Mouse (Mus musculus) cerebellum, adult 8-10 months (tissue): ENCODE data around the gene Appl2.

Experiments used
- DNase-seq: peaks from one replicate; pipeline ENCODE4 v3.0.0; 2022

Gene Appl2

DNA sequence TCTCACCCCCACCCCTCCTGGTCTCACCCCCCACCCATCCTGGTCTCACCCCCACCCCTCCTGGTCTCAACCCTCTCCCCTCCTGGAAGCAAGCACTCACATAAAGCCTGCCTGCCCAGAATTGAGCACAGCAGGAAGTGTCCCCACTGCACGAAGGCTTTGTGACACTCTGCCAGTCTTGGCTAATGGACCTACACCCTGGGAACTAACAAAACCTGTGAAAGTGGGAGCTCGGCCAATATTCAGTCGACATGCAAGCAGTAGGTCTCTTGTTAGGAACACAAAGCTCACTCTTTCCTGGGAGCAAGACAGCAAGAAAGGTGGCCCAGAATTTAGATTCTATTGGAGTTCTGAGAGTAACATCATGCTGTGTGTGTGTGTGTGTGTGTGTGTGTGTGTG, 17.6 kb downstream of the Appl2 start:
- peak; percentile 89 for DNase-seq

DNA sequence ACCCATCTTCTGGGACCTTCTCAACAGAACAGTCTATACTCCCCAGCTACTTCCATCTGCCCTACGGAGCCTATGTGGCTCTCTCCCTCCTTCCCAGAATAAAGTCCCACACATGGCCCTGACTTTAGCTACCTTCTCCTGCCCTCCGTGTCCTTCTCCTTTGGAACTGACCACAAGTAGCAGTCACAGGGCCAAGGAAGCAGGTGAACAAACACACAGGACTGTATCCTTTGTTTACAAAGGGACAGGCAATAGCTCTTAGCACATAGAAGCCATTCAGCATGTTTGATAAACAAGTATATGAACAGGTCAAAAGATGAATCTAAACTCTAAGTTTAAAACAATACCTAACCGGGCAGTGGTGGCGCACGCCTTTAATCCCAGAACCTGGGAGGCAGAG, 18.7 kb downstream of the Appl2 start:
- DNase-seq, result peak; percentile 34

DNA sequence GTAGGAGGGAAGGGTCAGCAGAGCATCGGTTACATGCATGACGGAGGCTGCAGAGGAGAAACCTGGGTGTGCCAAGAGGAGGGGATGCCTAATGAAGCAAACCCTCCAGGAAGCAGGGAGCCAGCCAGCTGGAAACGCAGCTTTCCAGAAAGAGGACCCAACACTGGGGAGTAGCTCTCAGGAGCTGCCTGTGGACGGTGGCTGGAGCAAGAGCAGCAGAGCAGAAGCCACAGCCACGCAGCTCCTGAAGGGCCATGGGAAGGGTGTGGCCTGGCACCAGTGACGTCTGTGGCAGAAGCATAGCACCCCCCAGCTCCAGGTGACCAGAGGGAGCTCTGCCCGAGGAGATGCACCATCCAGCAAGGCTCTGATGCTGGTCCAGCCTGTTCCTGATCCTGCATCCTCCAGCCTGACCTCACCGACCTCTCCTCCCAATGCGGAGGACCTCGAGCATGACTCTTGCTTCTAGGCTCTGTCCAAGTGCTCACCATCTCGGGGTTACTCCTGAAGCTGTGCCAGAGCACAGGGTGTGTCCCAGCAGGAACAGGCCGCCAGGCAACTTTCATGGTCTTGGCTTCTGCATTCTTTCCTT, 19.3 kb downstream of the Appl2 start:
- peak; percentile 53 for DNase-seq

DNA sequence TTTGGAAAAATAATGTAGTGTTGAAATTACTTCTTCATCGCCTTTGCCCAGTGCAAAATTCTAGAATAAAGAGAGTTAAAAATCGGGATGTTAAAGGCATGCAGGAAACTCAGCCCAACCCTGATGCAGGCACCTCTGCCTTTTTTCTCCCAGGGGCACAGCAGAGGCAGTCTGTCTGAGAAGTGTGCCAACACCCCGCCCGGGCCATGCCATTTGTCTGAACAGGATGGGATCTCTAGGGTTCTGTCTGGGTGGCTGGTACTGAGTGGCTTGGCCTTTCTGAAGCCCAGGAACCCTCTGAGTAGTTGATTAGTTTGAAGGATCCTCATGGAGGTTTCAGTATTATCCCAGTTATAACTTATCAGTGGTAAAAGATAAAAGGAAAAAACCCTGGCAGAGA, 20.3 kb downstream of the Appl2 start:
- DNase-seq, result peak; percentile 45

DNA sequence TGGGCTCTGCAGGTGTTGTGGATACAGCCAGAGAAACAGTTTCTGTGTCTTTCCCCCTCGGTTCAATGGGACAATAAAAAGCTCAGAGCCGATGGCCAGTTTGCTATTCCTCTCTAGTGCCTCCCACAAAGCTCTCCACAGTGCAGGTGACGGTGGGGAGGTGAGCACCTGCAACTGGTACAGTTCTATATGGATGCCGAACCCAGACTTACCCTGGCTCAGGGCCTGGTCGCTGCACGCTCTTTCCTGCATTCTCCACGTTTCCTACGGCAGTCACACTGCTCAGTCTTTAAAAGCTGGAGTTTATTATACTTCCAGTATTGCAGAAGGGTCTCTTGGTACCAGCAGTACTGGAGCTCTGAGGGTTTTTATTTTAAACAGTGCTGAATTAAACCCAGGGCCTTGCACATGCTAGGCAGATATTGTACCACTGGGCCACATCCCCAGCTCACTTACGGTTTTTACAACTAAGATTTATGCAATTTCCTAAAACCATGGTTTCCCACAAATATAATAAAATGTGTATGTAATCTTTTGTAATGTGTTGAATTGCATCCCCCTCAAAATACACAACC, 21.3 kb downstream of the Appl2 start:
- DNase-seq, result no peak

DNA sequence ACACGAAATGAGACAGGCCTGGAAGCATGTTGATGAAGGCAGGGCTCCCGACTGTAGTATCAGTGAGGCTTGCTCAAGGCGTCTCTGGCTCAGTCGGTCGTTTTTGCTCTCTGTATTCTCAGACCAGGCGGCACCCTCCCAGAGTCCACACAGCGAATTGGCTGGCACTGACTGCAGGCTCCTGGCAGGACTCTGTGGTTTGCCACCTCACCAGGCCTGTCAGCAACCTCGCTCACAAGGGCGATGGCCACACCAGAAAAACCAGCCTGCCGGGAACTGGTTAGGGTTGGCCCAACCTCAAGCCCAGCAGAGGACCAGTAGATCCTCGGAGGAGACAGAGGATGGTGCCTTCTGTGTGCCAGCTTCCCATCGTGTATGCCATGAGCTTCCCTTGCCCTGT, 23.7 kb downstream of the Appl2 start:
- DNase-seq, result peak; percentile 75

DNA sequence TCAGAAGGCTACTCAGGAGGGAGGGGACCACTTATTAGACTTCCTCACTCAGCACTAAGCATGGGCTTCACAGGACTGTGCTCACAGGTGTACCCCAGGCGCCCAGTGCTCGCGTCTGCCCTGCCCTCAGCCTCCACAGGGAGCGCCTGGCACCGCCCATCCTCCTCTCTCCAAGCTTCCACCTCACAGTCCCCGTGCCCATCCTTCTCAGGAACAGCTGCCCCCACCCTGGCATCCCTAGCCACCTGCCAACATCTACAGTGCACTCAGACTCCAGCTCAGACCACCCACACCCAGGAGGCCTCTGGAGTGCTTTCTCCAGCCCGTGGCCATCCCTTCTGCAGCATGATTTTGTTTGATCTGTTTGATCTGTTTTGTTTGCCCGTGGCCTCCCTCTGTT, 24.5 kb downstream of the Appl2 start:
- DNase-seq, result no peak

DNA sequence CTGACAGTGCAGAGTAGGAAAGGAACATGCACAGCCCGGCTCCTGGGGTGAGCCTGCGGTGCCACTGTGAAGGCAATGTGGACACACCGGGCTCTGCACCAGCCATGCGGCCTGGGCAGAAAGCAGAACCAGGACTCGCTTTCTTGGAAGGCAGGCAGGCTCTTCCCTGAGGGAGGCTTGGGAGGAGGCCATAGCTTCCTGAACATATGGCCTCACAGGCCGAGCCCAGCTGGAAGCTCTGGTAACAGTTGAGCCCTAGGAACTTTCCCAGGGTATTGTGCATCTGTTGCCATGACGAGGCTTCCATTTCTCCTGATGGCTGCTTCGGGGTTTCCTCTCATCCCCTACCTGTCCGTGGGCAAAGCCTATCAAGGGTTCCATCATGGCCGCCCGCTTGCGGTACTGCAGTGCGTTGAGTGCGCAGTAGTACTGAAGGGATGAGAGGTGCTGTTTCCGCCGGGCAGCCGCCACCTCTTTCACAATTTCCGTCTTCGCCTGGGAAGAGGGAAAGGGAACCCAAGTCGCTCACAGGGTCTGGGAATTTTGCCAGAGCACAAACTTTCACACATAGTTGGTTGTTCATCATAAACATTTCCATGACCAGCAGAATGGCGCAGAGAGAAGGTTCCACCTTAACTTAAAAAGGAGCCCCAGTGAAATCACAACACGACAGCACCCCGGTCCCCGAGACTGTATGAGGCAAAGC, 28.0 kb downstream of the Appl2 start:
- peak; percentile 93 for DNase-seq

DNA sequence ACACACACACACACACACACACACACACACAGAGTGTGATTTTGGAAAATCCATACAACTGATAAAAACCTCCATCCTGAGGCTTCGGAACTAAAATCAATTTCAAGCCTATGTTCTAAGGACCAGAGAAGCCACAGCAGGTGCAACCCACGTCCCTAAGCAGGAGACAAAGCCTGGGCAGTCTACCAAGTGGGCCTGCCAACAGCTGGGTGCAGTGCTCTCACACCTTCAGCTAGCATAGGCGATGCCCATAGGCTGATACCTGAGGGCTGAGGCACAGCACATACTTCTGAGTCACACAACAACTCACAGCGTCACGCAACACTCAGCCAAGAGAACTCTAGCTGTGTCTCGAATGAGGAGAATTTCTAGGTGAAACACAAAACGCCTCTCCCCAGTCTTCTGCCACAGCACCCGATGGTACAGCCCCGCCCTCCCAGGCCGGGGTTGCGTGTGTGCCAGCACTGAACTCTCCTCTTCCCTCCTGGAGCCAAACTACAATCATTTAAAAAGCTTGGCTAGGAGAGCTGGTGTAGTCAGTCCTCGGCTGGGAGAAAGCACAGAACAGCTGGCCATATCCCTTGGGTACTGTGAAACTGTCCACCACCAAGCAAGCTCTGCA, 29.6 kb downstream of the Appl2 start:
- peak; percentile 76 for DNase-seq

DNA sequence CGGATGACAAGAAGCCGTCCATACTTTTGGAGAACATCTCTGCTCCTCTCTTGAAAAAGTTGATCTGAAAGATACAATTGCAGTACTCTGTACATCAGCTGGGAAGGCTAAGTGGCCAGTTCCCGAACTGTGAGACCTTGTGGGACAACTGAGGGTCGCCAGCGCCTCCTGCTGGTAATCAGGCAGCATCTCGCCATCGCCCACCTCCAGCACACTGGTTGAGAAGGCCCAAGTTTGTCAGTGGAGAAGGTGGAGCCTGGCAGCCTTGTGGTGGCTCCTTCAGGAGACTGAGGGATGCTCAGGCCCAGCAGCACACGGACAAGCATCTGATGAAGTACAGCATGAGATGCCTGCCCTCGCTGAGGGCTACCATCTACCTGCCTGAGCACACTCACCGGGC, 31.2 kb downstream of the Appl2 start:
- peak; percentile 62 for DNase-seq

DNA sequence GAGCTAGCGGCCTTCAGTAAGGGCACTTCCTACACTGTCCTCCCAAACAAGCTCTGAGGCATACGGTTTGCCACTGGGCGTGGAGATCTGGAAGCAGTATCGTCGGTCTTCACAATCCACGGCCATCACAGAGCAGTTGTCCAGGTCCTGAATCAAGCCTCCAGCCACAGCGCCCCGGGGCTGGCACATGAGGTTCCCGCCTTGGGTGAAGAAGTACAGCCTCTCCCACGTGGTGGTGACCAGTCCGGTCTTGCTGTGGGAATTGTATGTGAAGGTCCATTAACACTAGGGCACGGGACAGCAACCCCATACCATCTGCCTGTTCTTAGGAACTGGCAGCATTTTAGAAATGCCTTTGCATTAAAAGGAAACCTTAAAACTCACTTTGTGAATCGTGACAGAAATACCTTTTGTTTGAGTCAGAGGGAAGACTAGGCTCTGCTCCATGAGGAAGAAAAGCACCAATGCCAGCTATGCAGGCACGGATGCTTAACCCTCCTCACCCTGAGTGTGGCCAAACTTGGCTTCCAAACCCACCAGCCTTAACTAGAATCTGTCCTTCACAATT, 35.8 kb downstream of the Appl2 start:
- DNase-seq, result no peak

DNA sequence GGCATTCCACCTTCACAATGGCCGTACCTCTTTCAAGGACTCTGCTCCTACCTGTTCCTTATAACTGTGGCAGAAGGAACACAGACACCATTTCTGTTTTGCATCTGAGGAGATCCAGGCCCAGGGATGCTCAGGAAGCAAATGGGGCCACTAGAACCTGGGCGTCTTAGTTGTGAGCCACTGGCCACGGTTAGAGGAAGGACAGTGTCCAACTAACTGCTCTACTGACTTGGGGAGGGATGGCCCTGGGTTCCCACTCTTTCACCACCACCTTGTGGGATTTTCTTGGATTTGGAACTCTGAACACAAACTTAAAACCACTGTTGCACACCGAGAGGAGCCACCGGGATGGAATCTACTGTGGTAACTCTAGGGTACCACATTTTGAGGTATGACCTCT, 36.7 kb downstream of the Appl2 start:
- no peak for DNase-seq

DNA sequence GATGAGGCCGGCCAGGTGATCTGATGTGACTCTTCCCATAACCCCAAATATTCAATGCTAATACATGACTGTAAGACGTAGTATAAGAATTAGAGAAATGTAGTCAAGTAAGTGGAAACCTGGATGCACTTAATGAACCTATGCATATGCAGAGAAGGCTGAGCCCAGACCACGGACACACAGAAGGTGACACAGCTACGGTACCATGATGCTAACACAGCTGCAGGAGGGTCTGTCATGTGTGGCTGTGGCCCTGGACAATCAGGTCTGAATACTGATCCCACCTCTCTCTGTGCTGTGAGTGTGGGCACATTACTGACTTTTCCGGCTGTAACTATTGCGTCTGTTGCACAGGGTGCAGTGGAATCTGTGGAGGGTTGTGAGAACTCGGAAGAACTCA, 38.0 kb downstream of the Appl2 start:
- DNase-seq, result no peak

DNA sequence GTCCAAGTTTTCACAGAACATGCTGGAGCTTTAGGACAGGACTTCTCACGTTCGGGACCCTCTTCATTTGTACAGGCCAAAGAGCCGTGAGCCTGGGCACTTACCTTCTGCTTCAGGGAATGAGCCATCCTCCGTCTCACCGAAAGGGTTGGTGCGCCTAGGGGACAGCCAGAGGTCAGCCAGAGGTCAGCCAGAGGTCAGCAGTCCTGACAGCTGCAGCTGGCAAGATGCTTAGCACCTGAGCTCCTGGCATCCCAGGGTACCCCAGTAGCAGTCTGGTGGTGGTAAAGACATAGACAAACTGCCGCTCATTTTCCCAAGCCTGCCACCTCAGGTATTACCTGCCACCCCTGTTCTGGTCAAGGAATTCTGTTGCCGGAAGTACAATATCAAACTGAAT, 39.9 kb downstream of the Appl2 start:
- no peak for DNase-seq

DNA sequence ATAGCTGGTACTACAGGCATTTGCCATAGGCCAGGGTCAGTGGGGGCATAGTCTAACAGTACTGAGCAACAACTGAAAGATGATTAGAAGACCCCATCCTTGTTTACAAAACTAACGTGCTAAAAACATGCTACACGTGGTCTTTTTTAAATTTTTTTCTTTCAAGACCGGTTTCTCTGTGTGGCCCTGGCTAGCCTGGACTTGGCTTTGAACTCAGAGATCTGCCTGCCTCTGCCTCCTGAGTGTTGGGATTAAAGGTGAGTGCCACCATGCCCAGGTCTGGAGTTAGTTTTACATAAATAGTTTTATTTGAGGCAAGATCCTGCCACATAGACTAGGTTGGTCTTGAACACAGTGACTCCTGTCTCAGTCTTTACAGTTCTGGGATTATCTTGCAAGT, 41.4 kb downstream of the Appl2 start:
- DNase-seq, result no peak

DNA sequence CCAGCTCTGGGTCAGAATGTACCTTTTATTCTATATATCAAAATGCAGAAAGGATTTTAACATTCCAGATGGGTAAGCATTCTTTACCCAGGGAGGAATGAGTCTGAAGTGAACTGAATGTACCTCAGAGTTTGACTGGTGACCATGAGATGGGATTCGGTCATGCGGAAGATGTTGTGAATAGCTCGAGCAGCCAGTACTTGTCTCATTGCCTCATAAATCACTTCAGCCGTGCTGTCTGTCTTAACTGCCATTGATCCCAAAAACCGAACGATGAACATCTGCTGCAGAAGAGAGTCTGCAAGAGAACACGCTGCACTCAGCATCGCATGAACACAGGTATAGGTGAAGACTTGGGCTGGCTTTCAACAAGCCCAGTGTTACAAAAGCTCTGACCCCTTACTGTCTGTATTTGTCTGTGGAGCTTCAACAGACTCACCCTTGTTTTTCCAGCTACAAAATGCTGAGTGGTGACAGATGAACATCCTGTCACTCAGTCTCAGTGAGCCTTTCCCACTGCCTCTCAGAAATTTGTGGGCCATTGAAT, 42.8 kb downstream of the Appl2 start:
- no peak for DNase-seq

DNA sequence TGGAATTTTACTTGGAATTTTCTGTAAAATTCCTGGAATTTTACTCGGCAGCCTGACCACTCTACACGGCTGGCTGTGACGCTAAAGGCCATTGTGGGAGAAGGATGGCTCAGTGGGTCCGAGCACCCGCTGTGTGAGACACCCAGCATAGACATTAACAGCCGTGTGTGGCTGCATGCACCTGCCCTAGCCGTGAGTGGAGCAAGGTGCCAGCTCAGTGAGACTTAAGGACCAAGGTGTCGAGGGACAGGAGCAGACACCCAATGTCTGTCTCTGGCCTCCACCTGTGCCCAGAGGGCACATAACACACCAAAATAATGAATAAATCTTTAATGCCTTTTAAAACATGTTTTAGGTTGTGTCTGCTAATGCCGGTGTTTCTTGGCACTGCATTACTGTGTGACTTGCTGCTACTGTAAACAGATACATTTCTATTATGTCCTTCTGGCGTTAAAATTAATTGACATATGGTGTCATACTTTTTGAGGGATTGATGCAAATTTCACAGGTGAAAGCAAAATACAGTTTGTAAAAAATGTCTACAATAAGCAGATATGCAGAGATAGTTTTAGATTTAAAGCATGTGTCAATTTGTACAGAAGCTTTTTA, 44.5 kb downstream of the Appl2 start:
- DNase-seq, result no peak

DNA sequence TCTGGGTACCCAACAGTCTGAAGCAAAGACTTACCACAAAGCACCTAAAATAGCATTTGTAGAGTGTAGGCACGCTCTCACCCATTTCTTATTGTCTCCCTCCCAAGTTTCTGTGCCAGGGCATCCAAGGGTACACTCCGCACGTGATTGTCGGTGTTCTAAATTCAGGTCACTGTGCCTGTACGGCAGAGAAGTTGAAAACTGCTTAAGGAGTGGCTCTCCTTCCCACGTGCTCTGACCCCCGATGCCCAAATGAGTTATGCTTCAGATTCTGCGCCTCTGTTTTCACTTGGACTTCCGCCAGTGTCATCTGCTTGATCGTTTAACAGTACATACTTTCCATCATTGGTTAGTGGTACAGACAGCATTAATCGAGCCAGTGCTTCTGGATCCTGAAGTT, 47.9 kb downstream of the Appl2 start:
- no peak for DNase-seq

DNA sequence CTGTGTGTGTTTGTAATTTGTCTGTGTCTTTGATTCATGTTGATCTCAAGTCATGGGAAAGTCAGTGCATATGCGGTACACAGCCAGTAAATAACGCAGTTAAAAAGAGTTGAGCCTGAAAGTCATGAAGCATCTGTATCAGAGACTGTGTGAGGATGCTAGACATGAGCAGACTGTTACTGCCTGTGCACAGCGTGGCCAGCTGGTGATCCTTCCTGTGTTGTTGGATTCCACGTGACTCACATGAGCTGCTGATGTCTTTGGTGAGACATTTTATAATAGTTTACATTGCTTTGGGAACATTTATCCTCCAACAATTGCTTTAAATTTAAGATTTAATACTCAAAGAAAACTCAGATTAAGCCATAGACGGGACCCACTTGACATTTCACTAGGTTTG, 54.0 kb downstream of the Appl2 start:
- no peak for DNase-seq

DNA sequence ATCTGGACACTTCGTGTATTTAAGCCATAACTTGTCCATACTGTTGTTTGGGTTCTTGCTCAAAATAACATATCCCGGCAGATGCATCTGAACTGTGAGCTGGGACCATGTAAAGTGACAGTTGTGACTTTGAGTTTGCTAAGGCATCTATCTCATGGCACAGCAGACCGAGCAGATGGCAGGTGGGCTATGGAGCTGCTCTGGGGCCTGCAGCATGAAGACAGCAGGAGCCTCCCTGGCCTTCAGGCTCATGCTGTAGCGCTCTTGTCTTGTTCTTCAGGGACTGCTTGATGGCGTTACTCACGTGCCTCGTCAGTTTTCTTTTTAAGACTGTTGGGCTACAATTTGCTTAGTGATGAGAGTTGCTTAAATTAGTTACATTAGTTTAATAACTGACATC, 55.9 kb downstream of the Appl2 start:
- DNase-seq, result no peak

DNA sequence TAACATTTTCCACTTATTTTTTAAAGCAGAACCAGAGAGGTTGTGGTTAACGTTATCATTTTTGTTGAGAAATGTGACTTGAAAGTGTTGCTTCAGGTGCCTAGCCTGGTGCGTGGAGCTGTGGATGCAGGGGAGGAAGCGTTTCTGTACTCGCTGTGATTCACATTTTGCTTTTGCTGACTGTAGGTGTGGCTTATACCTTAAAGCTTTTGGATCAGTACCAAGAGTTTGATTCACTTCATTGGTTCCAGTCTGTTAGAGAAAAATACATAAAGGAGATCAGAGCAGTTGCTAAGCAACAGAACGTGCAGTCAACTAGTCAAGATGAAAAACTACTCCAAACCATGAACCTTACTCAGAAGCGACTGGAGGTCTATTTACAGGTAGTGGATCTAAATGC, 57.7 kb downstream of the Appl2 start:
- no peak for DNase-seq

DNA sequence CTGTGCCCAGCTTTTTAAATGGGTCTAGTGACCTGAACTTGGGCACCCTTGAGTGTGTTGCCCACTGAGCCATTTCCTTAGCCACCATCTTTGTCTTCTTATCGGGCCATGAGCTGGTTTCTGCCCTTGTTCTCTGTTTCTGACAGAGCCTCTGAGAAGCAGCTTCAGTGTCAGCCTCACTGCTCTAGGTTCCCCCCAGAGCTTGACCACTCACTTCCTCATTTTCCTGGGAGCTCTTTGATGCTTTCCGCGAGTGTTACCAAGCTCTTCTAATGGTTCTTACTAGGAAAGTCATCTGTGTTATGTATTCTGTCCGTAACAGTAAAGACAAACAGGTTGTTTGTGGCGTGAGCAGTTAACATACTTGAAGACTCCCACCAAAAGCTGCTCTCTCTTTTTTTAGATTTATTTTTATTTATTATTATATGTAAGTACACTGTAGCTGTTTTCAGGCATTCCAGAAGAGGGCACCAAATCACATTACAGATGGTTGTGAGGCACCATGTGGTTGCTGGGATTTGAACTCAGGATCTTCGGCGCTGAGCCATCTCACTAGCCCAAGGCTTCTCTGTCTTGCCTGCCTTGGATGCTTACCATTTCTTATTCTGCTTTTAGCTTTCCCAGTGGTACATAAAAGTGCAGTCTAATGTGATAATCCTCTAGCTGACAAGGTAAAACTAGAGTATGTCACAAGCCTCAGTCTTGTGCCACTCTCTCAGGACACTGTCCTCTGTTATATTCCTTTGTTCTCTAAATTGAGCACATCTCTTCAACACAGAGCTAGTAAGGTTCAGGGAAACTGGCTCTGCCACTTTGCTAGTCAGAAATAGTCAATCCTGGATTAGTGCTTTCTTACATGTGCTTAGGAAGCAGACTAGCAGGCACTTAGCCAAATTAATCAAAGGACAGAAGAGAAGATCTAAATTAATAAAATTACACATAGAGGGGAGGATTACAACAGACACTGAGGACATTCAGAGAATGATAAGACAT, 82.8 kb downstream of the Appl2 start:
- DNase-seq, result no peak
